Mouse (Mus musculus): Measurements from ENCODE around the gene 1700028J19Rik.

DNA sequence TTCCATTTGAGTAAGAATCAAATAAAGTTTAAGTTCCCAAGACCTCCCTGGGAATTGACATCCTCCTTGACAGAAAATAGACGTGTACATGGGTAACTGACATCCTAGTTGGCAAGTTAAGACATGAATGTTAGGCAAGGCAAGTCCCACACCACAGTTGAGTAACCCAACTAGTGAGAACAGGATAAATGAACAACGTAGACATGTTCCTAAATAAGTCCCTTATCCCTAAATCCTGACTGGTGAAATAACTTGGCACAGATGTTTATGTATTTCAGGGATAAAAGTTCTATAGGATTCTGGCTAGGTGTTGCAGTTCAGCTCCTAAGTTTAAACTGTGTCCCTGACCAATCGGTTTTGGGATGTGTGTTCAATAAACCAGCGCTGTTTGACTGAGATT, 44.5 kb upstream of the 1700028J19Rik start:
- TF ChIP-seq CTCF (IDR thresholded peaks at IDR 0.05; ENCODE audit: extremely low read depth, insufficient read length, insufficient replicate concordance, low read depth, low read length) (no peak), POLR2A (IDR thresholded peaks at IDR 0.05; ENCODE audit: low read depth, low read length) (no peak)

All from small intestine, adult 2 months (tissue).